Mouse (Mus musculus): ENCODE measurements at regions not wholly inside any gene's neighbourhood (a gene's known extent, or its start where the extent isn't known, plus 50 kb on each side); places are given as distances from the start of the nearest gene placed in this dataset.

DNA sequence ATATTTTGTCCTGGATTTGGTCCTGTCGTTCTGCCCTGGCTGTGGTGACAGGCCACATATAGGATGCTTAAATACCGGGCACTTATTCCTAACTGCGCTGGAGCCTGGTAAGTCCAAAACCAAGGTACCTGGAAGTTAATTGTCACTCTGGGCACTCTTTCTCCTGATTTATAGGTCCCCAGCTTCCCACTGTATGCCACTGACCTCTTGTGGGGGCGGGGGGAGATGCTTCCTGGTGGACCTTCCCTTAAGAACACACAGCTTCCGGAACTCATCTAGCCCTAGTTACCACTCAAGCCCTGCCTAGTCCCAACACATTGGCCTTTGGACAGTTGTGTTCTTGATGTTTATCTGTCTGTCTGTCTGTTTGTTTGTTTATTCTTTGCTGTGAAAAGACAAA lies 165.3 kb upstream of the Ppp2r2d start:
- no peaks in the 10 kb centered on the region for H3K9me3 ChIP-seq
- WGBS: 85% methylated on average over 5 of the region's 5 CpGs
- no peaks in the 10 kb centered on the region for H3K27me3 ChIP-seq
- H3K4me1 ChIP-seq (replicated peaks): no peaks in the 10 kb centered on the region
- no peak overlapping the region for H3K4me2 ChIP-seq
- H3K9ac ChIP-seq: no peak overlapping the region
- H3K27ac ChIP-seq (replicated peaks): no peak overlapping the region
- no peak for ATAC-seq (ENCODE audit: low FRiP score, low read depth)
- no peak overlapping the region for H3K4me3 ChIP-seq
- H3K36me3 ChIP-seq: no peaks in the 10 kb centered on the region

GRCm38 (mm10) chr7:138679575-138679974 lies 166.3 kb upstream of the Ppp2r2d start:
- 80% methylated on average over 2 of the region's 2 CpGs for WGBS
- Histone ChIP-seq H3K4me3 (no peak overlapping the region), H3K4me1 (replicated peaks) (no peaks in the 10 kb centered on the region)

DNA sequence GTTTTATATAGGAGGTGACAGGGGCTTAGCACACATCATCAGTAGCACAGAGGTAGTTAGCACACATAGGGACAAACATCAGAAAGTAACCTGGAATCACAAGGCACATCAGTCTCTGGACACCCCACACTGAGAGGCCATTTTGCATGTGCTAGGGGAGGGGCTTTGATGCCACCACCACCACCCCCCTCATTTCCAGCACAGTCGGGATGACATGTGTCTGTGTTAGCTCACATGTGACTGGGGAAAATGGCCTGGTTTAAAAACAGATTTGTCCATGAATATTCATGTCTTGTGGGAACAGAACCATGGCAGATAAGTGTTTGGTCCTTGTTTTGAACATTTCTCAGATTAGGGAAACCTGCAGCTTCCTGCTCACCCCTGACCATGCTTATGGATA lies 172.9 kb upstream of the Ppp2r2d start:
- H3K9me3 ChIP-seq: no peaks in the 10 kb centered on the region
- H3K9ac ChIP-seq: no peak overlapping the region
- no peaks in the 10 kb centered on the region for H3K36me3 ChIP-seq
- no peak for ATAC-seq (ENCODE audit: low FRiP score, low read depth)
- H3K27me3 ChIP-seq: no peaks in the 10 kb centered on the region
- H3K4me3 ChIP-seq: no peak overlapping the region
- H3K4me1 ChIP-seq (replicated peaks): peaks cover 14% of the 10 kb centered on the region
- H3K4me2 ChIP-seq: no peak overlapping the region
- 17% methylated on average over 1 of the region's 1 CpGs for WGBS
- no peak overlapping the region for H3K27ac ChIP-seq (replicated peaks)

More at GRCm38 (mm10) chr7:138679575-138679974, 166.3 kb upstream of the Ppp2r2d start:
- no peaks in the 10 kb centered on the region for H3K27me3 ChIP-seq
- H3K4me2 ChIP-seq: no peak overlapping the region
- H3K9me3 ChIP-seq: no peaks in the 10 kb centered on the region
- no peak overlapping the region for H3K9ac ChIP-seq
- no peak overlapping the region for H3K27ac ChIP-seq (replicated peaks)
- ATAC-seq (ENCODE audit: low FRiP score, low read depth): no peak
- no peaks in the 10 kb centered on the region for H3K36me3 ChIP-seq

DNA sequence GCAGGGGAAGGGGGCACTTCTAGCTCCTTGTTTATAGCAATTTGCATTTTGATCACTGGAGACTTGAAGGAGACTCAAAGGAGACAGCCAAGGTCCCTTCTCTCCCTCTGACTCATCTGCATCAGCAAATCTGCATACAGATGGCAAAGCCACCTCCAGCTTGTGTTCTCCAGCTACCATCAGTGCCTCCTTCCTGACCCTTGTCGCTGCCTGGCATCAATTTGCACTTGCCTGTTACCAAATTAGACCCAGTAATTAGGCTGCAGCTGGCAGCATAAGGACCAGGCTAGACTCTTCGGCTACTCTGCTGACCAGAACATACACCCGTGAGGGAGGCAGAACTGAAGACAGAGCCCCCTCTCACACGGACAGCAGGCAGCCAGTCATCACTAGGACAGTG lies 177.5 kb upstream of the Ppp2r2d start:
- H3K4me3 ChIP-seq: no peak overlapping the region
- peaks cover 16% of the 10 kb centered on the region for H3K4me1 ChIP-seq (replicated peaks)
- no peaks in the 10 kb centered on the region for H3K27me3 ChIP-seq
- no peak overlapping the region for H3K27ac ChIP-seq (replicated peaks)
- no peak overlapping the region for H3K4me2 ChIP-seq
- no peak for ATAC-seq (ENCODE audit: low FRiP score, low read depth)
- no peak overlapping the region for H3K9ac ChIP-seq
- no peaks in the 10 kb centered on the region for H3K36me3 ChIP-seq
- H3K9me3 ChIP-seq: no peaks in the 10 kb centered on the region
- 19% methylated on average over 4 of the region's 4 CpGs for WGBS

DNA sequence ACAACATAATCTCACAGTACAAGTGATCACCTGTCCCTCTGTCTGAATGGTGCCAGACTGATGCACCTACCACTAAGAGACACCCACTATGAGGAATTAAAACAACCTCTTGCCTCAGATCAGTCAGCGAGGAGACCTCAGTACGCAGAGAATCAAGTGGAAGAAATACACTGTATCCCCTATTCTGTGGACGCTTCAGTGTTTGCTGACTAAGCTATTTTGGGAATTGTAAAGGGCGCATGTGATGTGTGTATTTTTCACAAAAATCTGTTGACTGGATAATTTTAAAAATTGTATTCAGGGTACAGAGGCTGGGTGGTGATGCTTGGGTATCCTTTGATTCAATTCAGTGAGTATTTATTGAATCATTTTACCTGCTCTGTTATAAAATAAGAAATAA lies 185.8 kb upstream of the Ppp2r2d start:
- Histone ChIP-seq H3K27ac (replicated peaks) (no peak overlapping the region), H3K36me3 (no peaks in the 10 kb centered on the region), H3K4me1 (replicated peaks) (no peaks in the 10 kb centered on the region; the same call in 1 of the 2 replicates), H3K9ac (no peak overlapping the region), H3K27me3 (no peaks in the 10 kb centered on the region), H3K9me3 (no peaks in the 10 kb centered on the region), H3K4me3 (no peak overlapping the region), H3K4me2 (no peak overlapping the region)
- WGBS: 80% methylated on average over 4 of the region's 4 CpGs
- ATAC-seq (ENCODE audit: low FRiP score, low read depth): no peak

GRCm38 (mm10) chr7:138657521-138657920 lies 188.4 kb upstream of the Ppp2r2d start:
- H3K4me3 ChIP-seq: no peak overlapping the region
- H3K4me2 ChIP-seq: no peak overlapping the region
- 74% methylated on average over 4 of the region's 4 CpGs for WGBS
- no peak overlapping the region for H3K27ac ChIP-seq (replicated peaks)
- H3K27me3 ChIP-seq: no peaks in the 10 kb centered on the region
- H3K4me1 ChIP-seq (replicated peaks): no peaks in the 10 kb centered on the region; the same call in 1 of the 2 replicates
- H3K9me3 ChIP-seq: 0 out of 2 replicates have a peak, but pooled peaks cover 3% of the 10 kb centered on the region
- no peak for ATAC-seq (ENCODE audit: low FRiP score, low read depth)
- H3K9ac ChIP-seq: no peak overlapping the region
- H3K36me3 ChIP-seq: no peaks in the 10 kb centered on the region

DNA sequence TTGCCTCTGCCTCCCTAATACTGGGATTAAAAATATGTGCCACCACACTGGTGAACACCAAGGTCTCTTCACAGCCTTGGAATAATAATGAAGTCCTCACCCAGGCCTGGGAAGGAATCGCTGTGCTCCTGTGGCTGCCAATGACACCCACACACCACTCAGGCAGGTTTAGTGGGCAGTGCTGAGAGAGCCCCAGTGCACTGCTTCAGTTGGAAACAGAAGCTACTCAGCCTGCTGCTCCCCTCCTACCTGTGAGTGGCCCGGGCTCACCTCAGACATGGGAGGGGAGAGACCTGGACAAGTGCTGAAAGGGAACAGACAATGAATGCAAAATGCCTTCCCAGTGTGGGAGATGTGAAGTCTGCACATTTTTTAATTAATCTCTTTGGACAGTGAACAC lies 188.8 kb upstream of the Ppp2r2d start:
- 77% methylated on average over 2 of the region's 2 CpGs for WGBS
- 0 out of 2 replicates have a peak, but pooled peaks cover 3% of the 10 kb centered on the region for H3K9me3 ChIP-seq
- ATAC-seq (ENCODE audit: low FRiP score, low read depth): no peak

DNA sequence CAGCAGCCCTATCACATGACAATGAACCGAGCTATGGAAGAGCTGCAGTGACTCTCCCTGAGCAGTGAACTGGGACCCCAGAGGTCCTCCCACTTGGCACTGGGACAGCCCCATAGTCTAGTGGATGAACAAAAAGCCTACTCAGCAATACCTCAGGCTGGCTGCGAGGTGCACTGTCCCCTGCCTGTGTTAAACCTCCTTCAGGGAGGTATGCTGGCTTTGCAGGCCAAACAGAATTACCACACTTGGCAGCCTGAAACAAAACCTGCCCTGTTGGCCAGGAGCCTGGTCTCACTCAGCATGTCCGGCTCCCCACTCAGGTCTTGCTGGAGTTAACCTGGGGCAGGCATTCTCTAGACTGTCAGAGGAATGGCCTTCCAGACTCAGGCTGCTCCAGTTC lies 189.9 kb upstream of the Ppp2r2d start:
- H3K27me3 ChIP-seq: no peaks in the 10 kb centered on the region
- H3K4me3 ChIP-seq: no peak overlapping the region
- 63% methylated on average over 3 of the region's 3 CpGs for WGBS
- no peak overlapping the region for H3K9ac ChIP-seq
- no peak overlapping the region for H3K27ac ChIP-seq (replicated peaks)
- H3K36me3 ChIP-seq: no peaks in the 10 kb centered on the region
- no peak for ATAC-seq (ENCODE audit: low FRiP score, low read depth)
- H3K4me1 ChIP-seq (replicated peaks): no peaks in the 10 kb centered on the region; the same call in 1 of the 2 replicates
- H3K4me2 ChIP-seq: no peak overlapping the region
- H3K9me3 ChIP-seq: 0 out of 2 replicates have a peak, but pooled peaks cover 3% of the 10 kb centered on the region

More for the DNA sequence above, 188.8 kb upstream of the Ppp2r2d start:
- no peaks in the 10 kb centered on the region; the same call in 1 of the 2 replicates for H3K4me1 ChIP-seq (replicated peaks)
- no peaks in the 10 kb centered on the region for H3K27me3 ChIP-seq
- H3K36me3 ChIP-seq: no peaks in the 10 kb centered on the region
- no peak overlapping the region for H3K27ac ChIP-seq (replicated peaks)
- no peak overlapping the region for H3K4me2 ChIP-seq
- H3K9ac ChIP-seq: no peak overlapping the region
- no peak overlapping the region for H3K4me3 ChIP-seq

DNA sequence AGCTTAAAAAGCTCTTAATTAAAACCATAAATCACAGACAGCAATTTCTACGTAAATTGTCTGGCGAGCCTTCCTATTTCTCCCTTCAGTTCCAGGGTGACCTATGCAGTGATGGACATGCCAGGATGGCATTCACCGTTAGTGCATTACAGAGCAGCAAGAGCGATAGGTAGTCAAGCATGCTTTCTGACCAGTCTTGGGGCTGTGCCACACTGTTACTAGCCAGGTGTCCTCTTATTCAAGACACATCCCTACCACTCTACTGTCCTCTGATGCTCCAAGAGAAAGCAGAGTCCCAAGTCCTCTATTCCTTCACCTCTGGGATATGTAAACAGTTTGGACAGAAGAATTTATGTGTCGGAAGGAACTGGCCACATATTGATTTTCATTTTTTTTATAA lies 194.9 kb upstream of the Ppp2r2d start:
- H3K9me3 ChIP-seq: 0 out of 2 replicates have a peak, but pooled peaks cover 3% of the 10 kb centered on the region
- H3K4me2 ChIP-seq: no peak overlapping the region
- H3K36me3 ChIP-seq: no peaks in the 10 kb centered on the region
- H3K4me3 ChIP-seq: no peak overlapping the region
- H3K9ac ChIP-seq: no peak overlapping the region
- no peak for ATAC-seq (ENCODE audit: low FRiP score, low read depth)
- no peaks in the 10 kb centered on the region; the same call in 1 of the 2 replicates for H3K4me1 ChIP-seq (replicated peaks)
- no peak overlapping the region for H3K27ac ChIP-seq (replicated peaks)
- 77% methylated on average over 5 of the region's 5 CpGs for WGBS
- no peaks in the 10 kb centered on the region for H3K27me3 ChIP-seq

DNA sequence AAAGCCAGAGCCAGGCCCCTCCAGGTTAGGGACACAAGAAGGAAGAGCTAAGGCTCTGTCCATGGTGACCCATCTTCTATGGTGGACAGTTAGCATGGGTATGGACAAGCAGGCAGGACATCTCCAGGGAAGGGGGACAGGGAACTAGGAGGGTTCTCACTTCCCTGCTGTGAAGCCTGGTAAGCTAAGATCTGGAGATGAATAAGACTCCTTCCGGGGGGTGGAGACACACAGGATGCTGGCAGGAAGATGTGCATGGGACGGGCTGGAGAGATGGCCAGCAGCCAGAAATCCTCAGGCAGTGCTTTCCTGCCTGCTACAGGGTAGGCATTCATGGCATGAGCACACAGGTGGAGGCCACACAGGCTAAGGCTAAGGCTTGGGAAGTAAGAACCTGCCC lies 198.2 kb upstream of the Ppp2r2d start:
- Histone ChIP-seq H3K27ac (replicated peaks) (no peak overlapping the region), H3K36me3 (no peaks in the 10 kb centered on the region), H3K4me1 (replicated peaks) (no peaks in the 10 kb centered on the region), H3K4me3 (no peak overlapping the region), H3K9me3 (no peaks in the 10 kb centered on the region), H3K27me3 (no peaks in the 10 kb centered on the region), H3K9ac (no peak overlapping the region), H3K4me2 (no peak overlapping the region)
- ATAC-seq (ENCODE audit: low FRiP score, low read depth): no peak
- 90% methylated on average over 2 of the region's 2 CpGs for WGBS

DNA sequence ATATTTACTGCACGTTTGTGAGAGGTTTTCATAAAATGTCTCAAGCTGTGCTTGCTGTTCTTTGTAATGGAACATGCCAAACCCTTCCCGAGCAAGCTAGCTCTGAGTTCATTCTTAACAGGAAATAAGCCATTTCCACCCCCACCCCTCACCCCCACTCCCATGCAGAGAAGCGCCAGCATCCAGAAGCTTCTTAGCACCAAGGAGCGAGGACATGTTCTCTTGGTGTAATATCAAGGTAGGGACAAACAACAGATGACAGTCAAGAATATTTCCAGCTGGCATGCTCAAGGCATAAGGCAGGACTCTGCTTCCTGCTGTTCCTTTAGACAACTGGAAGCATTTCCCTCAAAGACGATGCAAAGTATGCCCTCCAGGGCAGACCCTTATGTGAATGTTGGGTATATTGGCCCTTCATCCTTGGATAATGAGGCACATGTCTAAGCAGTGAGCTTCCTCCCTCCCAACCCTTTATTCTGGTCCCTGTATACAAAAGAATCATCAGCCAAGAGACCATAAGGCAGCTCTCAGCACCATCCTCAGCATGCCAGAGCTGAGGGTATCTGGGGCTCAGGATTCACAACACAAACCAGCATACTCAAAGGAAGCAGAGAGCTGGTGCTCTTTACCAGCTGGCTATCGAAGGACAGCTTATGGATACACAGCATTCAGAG lies 205.2 kb upstream of the Ppp2r2d start:
- H3K4me2 ChIP-seq: no peak overlapping the region
- H3K4me3 ChIP-seq: no peak overlapping the region
- WGBS: 68% methylated on average over 6 of the region's 6 CpGs
- H3K27ac ChIP-seq (replicated peaks): no peak overlapping the region
- no peaks in the 10 kb centered on the region for H3K9me3 ChIP-seq
- H3K36me3 ChIP-seq: no peaks in the 10 kb centered on the region
- no peak overlapping the region for H3K9ac ChIP-seq
- no peaks in the 10 kb centered on the region for H3K27me3 ChIP-seq
- no peak for ATAC-seq (ENCODE audit: low FRiP score, low read depth)
- no peaks in the 10 kb centered on the region for H3K4me1 ChIP-seq (replicated peaks)

- 82% methylated on average over 3 of the region's 3 CpGs for WGBS
- Histone ChIP-seq H3K36me3 (no peaks in the 10 kb centered on the region), H3K27ac (replicated peaks) (no peak overlapping the region), H3K9me3 (no peaks in the 10 kb centered on the region), H3K4me3 (no peak overlapping the region), H3K9ac (no peak overlapping the region), H3K27me3 (no peaks in the 10 kb centered on the region), H3K4me1 (replicated peaks) (no peaks in the 10 kb centered on the region), H3K4me2 (no peak overlapping the region)
- no peak for ATAC-seq (ENCODE audit: low FRiP score, low read depth)
Measured at GRCm38 (mm10) chr7:138639541-138639940, 206.3 kb upstream of the Ppp2r2d start.

- WGBS: 80% methylated on average over 9 of the region's 9 CpGs
Measured at GRCm38 (mm10) chr7:138626061-138626460, 219.8 kb upstream of the Ppp2r2d start.

More at GRCm38 (mm10) chr7:138626061-138626460, 219.8 kb upstream of the Ppp2r2d start:
- no peak for ATAC-seq (ENCODE audit: low FRiP score, low read depth)
- Histone ChIP-seq H3K9ac (no peak overlapping the region), H3K27me3 (no peaks in the 10 kb centered on the region), H3K27ac (replicated peaks) (no peak overlapping the region), H3K4me2 (no peak overlapping the region), H3K4me3 (no peak overlapping the region), H3K4me1 (replicated peaks) (peaks cover 11% of the 10 kb centered on the region; the same call in 1 of the 2 replicates), H3K36me3 (no peaks in the 10 kb centered on the region), H3K9me3 (no peaks in the 10 kb centered on the region)
